Mouse (Mus musculus): ENCODE results near the gene E130114P18Rik. TPM values are rescaled to one million over a fixed set of nuclear protein-coding genes. Genes with fewer than 3 reads are reported as not detected.

The E130114P18Rik gene
- total RNA-seq, 2 experiments from 2014 or later = not detected

DNA sequence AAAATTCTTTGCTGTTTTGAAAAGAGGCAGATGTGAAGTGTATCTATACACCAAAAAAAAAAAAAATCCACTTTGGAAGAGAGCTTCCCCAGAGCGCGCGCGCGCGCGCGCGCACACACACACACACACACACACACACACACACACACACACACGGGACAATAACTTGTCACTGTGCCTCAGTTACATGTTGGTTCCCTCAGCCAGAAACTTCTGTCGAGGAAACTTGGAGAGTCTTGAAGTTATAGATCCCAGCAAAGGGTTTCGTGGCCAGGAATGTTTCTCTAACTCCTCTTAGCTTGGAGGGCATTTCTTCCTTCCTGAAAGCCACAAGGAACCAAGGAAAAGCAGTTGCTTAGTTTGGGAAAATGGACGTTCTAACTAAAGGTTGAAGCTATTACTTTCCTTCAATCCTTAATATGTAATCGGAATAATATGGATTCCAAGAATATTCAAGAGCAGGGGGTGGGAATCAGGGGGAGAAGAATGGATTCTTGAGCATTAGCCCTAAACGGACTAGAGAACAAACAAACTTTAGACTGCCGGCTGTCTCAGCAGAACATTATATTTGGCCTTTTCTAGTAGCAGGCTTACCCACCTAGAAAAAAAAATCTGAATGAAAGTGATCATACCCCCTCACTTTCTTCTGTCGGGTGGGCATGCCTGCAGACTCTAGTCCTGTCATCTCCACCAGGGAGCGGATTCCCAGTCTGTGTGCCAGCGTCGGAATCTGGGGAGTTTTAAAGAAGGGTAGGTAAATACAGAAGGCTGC is 2.2 kb downstream of the E130114P18Rik start:
- DNase-seq = peak; percentile 45

DNA sequence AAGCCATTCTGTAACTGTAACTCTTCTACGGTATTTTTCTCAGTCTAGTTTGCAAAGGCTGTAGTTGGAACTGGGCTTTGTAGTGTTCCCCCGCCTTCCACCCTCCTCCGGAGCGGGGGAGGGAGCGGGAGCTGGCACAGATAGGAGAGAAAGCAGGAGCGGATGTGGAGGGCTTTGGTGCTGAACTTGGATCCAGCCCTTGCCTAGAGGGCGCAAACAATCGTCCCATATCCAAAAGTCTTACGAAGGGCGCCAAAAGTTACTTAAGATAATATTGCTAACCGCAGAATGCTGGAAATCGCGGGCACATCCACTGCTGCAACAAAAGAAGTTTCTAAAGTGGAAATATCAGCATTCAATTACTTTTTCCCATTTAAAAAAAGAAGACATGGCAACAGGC is 2.8 kb downstream of the E130114P18Rik start:
- DNase-seq = peak; percentile 82

DNA sequence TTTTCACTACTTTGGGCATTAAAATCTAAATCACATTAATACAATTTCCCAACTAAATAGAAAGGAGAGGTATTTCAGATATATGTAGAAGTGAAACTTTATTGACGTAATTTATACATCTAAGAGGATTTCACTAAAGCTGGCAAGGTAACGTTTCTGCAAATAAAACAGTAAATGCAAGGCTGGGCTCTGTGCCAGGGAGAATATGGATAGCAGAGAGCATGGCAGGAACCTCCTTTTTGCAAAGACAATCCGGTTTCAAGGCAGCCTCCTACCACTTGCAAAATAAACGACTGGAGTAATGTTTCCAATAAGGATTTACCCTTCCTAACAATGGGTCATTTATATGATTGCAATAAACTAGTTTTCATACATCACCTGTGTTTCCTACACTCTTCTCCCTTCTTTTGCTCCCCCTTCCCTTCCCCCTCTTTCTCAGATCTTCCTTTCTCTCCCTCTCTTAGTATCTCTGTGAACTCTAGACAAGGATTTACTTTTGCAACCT is 3.4 kb downstream of the E130114P18Rik start:
- no peak for DNase-seq

DNA sequence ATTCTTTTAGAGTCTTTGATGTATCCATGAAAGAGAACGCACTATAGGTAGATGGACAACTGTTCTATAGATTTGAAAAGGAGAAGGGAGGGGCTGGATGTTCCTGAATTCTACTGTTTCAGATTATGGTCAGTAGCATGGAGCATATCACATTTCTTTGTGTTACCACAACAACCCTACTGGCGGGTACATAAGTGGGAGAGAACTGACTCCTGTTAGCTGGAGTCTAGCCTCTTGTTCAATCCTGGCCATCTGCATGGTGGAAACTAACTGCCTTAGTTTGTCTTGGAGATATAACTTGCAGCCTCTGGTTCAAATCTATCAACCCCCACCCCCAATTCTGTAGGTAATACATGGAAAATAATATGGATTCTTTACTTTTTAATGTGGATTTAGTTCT is 4.1 kb downstream of the E130114P18Rik start:
- DNase-seq = no peak

DNA sequence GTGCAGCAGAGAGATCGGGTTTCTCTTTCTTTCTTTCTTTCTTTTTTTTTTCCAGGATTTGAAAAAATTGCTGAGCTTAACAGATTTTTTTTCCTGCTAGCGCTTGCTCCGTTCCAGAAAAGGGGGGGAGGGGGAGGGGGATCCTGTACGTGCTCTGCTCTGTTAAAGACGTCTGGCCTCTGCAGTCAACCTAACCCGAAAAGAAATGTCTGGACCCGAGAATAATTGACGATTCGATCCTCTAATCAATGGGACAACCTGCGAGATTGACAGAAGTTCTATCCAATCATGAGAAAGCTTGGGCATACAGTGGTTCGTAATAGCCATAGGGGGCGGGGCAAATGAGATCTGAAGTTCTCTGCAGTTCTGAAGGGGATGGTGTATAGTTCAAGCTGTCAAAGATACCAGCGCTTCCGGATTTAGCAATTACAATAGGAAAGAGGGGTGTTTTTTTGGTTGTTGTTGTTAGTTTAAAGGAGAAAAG is 4.7 kb downstream of the E130114P18Rik start:
- peak; percentile 93 for DNase-seq

DNA sequence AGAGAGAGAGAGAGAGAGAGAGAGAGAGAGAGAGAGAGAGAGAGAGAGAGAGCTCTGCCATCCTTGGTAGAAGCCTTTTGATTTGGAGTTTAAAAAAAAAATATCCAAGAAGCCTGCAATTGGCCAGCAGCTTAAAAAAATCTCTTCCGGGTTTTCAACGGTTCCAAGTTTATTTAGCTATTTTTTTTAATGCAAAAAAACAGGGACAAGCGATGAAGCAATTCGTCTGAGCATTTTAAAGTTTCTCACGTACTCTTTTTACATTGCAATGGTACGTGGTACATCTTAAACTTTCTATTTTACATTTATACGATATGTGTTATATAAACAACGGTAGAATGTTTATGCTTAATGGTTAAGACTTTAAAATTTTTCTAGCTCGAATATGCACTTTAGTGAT is 5.2 kb downstream of the E130114P18Rik start, which contains the start of gene Nfia:
Nfia (plus strand) TSS at position 94 of the 400 bp plus-strand sequence.
- DNase-seq = no peak

DNA sequence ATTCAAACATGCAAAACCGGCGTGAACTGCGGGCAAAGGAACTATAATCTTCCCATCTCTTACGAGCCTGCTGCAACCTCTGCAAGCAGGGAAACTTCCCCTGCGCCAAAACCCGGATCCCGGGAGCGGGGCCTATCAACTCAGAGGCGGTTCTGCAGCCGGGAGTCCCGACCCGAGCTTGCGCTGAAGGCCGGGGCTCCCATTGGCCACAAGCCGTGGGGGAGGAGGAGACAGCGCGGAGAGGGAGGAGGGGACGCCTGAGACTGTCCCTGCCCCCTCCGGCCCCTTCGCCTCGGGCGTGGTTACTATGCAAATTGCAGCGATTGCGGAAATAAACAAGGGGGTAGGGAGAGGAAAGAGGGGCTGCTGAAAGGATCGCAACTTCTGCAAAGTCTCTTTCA is 5.8 kb downstream of the E130114P18Rik start:
- peak; percentile 98 for DNase-seq

DNA sequence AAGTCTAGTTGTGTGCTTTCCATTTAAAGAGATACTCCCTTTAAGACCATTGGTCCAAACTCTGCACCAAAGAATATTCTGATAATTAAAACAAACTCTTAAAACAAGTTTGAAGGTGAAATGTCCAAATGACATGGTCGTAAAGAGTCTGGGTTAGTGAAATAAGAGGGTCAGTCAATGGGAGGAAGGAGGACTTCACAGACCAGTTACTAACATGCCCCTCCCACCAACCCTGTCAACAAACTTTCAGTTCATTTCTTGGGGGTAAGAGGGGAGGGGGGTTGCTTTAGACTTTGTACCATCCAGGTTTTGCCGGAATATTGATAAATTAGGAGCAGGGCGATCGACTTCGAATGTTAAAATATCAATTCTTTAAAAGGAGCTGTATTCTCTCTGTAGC is 6.5 kb downstream of the E130114P18Rik start:
- no peak for DNase-seq

DNA sequence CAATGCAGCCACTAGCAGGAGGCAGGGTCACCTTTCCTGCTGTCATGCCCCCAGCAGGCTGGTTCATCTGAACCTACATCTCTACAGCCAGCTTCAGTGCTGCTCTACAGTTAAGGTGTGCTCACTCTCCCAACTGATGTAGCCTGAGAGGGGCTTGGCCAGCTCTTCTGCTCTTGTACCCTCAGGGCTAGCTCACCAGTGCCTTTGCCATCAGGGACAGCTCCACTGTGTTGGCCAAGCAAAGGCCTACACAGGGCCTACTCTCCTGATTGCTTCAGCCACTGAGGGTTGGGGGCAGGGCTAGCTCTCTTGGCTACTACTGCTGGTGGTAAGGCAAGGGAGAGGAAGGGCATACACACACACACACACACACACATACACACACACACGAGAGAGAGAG is 8.0 kb downstream of the E130114P18Rik start:
- DNase-seq = no peak

DNA sequence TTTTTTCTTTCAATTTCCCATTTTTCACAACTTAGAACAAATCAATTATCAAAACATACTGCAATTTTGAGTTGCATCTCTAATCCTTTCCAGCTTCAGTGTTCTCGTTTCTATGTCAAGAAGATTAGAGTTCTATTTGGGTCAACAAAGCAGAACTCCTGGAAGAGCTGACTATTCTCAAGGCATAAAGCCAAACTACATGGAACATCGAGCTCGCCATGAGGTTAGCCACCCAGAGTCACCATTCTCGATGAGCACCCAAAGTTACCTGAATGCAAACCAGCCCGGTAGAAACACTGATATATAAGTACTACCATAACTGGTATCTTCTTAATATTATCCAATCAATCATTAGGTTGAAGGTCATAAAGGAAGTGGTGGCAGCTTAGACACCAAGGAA is 10.4 kb downstream of the E130114P18Rik start:
- no peak for DNase-seq

DNA sequence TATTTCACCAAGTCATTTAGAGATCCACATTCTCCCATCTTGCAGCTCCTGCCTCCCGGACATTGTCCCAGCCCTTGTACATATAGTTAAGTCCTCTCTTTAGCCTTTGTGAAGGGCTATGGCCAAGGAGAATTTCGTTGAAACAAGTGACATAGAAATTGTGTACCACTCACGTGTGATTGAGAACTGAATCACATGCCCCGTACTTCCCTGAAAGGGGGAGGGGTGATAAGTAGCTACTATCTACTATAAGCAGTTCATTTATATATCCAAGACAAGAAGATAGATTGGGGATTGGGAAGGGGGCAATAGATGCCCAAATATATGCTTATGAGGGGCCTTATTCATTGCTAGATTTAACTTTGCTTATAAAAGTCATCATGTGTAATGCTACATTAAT is 10.9 kb downstream of the E130114P18Rik start:
- DNase-seq = no peak

DNA sequence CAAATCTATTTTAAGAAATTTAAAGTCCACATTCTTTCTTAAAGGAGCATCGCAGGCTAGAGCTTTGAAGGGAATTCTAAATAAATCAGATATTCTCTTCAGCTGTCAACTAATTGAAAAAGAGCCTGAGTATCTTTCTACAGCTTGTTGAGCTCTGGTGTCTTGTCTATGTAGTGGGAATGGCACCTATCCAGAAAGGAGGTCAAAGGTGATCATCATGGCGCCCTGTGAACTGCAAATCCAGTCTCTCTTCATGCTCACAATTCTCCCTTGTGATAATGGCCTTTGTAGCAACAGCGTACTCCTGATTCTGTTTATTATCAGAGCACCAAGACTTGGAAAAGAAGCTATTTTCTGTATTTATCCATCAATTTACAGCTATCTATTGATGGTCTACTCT is 11.8 kb downstream of the E130114P18Rik start:
- DNase-seq = no peak

DNA sequence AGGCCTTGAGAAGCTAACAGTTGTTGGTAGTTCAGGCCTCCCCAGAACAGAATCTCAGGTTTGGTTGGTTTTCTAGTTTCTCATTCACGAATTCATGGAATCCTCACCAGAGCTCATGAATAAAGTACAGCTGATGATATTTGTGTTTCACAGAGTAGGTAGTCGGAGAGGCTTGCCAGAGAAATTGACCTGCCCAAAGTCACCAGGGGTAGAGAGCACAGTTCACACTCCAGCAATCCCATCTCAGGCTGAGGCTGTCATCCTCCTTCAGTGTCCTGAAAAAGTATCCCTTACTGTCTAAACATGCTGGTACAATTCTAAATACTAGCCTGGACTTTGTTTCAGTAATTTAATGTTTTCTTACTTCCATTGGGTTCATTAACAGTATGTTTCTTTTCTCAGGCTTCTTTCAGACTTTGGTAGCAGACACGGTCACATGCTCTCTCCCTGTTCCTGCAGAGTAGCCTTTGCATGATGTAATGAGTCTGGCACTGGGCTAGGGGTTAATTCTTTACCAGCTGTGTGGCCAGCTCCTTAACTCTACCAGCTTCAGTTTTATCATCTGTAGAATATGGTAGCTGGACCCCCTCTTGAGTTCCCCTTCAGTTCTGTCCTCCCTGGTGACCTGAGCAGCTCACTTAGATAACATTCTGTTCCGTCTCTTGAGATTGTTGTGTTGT is 12.4 kb downstream of the E130114P18Rik start:
- no peak for DNase-seq

DNA sequence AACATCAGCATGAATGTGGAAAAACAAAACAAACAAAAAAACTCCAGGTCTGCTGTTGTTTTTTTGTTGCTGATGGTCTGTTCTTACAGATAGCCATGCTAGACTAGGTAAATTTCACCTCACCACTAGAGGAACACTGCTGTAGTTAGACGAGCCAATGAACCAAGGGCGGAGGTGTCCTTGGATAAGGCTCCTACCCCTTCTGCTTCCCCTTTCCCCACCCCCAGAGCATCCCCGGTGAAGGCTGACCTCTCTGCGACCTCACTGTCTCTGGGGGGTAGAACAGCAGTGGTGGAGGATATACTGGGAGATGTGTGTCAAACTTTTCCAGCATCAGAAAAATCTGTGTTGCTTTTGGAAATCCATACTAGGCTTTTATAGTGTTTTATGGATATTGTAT is 13.3 kb downstream of the E130114P18Rik start:
- DNase-seq = no peak

DNA sequence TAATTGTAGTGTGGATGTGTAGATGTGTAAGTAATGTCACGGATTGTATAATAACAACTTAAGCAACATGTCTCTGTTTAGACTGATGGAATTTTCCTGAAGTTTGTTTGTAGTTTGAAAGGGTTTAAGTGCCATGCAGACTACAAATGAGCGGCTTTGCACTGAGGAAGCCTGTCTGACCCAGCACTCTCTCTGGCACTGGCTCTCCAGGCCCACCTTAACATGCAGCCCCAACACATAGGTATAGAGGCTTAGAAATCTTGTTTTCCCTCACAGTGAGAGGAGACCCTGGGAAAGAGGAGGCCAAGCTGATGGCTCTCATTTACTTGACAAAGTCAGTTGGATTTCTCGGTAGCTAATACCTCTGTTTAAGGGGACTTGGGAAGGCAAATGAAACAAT is 19.2 kb downstream of the E130114P18Rik start:
- no peak for DNase-seq

DNA sequence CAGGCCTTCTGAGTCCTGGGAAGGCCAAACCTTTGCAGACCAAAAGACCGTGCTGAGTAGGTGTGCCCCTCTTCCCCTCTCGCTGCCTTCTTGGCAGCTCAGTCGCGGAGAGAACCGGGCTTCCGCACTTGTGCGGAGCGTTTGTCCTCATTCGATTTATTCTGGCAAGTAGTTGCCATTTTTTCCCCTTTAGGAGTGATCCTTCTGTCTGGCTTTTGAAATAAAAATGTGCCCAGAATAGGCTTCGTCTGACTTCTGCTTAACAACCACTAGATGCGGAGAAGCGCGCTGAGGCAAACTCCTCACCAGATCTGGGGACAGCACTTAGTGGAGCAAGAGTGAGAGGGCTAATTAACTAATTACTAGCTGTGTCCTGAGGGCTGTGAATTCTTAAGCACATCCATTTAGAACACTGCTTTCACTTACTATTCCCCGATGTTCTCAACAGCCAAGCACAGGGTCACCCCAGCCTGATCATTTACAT is 19.9 kb downstream of the E130114P18Rik start:
- DNase-seq = peak; percentile 55

DNA sequence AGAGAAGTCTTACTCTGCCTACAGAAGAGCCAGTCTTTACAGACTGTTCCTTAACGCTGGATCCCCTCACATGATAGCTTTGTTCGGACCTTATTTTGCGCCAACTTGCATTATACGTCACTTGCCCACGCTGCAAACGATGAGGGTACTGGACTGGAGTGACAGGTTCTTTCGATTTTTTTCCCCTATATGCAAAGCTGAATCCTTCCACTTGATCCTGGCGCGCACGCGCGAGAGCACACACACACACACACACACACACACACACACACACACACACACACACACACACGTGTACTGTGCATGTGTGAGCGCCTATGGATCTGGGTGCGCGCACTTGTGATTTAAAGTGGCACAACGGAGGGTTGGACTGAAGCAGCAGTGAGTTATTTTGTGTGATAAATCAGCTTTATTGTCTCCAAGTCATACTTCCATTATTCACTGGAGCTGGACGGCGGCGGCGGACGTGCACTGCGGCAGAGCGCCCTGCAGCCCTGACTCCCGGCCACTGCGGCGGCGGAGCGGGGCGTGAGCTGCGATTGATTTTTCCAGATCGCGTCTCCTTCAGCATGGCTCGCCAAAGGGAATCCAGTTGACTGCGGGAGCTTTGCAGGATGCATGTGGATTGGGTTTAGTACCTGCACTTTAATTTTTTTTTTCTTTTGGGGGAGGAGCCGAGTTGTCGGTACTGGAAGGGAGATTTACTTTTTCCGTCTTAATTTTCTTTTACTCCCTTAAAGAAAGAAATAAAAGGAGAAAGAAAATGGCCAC is 20.5 kb downstream of the E130114P18Rik start:
- DNase-seq = peak; percentile 80

DNA sequence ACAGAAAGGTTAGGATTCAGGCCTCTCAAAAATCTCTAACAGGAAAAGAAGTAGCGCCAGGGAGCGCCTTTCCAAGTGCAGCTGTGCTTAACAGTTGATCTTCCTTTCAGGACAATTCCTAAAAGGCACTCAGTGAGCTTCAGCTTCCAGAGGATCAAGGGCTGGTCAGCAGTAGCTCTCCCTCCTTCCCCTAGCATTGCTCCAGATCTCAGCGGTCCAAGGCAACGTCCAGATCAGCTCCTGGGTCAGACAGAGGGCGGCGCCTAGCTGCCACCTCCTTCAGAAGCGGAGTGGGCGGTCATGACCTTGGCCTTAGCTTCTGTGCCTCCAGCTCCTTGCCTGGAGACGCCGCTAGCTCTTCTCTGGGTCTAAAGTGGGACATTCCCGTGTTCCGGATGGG is 23.6 kb downstream of the E130114P18Rik start:
- DNase-seq = peak; percentile 66

DNA sequence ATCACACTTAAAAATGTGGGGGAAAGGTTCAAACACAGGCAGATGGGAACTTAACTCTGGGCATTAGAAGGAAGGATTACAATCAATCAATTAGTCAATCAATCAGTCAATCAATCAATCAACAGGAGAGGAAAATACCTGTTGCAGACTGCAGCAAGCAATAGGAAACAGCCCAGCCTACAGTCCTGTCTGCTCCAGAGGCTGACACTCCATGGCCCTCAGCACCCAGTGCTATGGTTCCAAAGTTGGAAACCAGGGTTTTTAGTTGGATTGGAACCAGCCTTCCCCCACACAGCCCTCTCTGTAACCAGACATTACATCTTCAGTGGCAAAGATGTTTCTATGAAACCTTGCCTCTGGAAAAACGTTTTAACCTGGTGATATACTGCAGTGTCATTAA is 24.4 kb downstream of the E130114P18Rik start:
- DNase-seq = no peak

DNA sequence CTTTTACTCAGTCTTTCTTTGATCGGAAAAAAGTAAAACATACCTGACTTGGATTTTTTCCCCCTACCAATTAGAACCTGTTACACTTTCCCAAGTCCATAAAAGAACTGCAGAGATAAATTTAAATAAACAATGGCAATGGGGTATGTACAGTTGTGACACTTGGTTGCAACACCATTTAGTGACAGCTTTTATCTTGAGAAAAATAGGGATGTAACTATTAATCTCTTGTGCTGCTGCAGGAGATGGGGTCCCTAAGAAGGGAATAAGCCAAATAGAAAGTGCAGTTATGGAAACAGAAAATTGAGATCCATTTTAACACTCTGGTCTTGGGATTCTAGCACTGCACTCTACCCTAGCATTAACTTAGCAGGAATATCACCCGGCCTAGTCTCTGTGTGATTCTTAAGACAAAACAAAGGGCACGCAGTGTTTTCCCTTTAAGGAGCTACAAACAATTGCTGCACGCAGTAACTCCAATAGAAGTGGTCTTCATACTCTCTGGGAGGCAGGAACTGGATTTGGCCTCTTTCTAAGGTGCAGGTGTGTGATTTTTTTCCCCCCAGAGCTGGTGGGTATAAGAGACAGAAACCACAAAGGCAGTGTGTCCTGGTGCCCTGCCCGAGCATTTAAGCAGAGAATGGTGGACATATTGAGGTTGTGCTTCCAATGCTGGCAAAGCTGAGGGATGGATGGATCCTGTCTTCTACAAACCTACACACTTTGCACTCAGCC is 25.4 kb downstream of the E130114P18Rik start:
- no peak for DNase-seq

DNA sequence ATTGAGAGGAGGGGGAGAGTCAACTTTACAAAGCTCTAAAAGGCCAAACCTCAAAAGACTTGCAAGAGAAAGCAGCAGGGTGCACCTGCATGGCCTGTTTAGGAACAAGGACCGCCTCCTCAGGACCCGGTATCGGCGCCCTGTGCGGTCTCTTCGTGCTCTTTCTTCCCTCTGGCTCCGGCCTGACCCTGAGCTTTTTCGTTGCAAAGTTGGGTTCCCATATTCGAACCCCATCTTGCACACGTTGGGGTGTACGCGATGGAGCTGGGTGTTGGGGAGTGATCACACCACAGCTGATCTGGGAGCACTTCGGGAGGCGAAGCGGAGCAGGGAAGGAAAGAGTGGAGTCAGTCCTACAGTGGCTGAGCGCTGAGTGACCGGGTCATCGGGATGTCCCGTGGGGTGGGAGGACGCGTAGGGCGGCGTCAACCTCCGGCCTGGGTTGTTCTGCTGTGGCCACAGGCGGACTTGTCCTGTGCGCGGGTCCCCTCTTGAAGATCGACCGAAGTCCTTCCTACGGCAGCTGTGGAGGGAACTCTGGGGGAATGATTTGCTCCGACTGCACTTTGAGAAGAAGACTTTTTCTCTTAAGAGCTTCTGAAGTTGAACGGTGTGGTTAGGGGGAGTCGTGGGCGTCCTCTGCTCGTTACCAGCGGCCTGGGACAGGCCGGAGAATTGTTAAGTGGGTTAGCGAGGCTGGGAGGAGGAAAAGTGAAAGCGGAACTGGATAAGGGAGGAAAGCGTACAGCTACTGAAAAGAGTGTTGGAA is 26.2 kb downstream of the E130114P18Rik start:
- DNase-seq = peak; percentile 83

Data from heart, postnatal 4 days (tissue).